Mouse (Mus musculus): Measurements from ENCODE around the gene Gm3250. TPM values are rescaled to one million over a fixed set of nuclear protein-coding genes. Genes with fewer than 3 reads are reported as not detected.
"Not testable (repeated sequence)": the region's sequence is repeated elsewhere in the genome, so short reads cannot be mapped to it uniquely, and the experiment has no call there.

Gm3250 gene
- polyA plus RNA-seq, 1 experiment from 2014 or later, result not detected

DNA sequence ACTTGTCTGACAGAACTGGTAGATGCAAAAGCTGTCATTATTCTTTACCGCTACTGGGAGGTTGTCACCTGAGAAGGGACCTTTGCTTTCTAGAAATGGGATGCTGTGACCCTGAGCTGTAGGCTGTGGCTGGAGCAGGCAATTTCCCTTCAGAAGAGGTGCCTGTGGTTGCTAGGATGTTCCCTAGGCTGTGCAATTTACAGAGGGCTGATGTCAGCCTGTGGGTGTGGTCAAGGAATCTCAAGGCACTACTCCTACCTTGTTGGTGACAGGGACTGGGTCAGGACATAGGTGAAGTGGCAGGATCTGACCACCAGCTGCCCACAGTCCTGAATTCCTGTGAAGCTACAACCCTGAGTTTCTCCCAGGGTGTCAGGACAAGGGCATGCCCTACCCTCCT lies 12.6 kb downstream of the Gm3250 start:
- 95% methylated on average over 1 of the region's 1 CpGs for WGBS
- H3K4me3 ChIP-seq (ENCODE audit: low read depth, low read length), result no peak overlapping the region
- no peaks in the 10 kb centered on the region for H3K9me3 ChIP-seq (ENCODE audit: control insufficient read depth, low read length)
- H3K4me1 ChIP-seq (replicated peaks; ENCODE audit: control insufficient read depth, insufficient read depth, low read length), result no peaks in the 10 kb centered on the region
- H3K9ac ChIP-seq (ENCODE audit: low read depth, low read length), result no peak overlapping the region
- H3K27ac ChIP-seq (ENCODE audit: low read depth, low read length), result no peak overlapping the region
- ATAC-seq (ENCODE audit: low FRiP score), result no peak
- no peak for DNase-seq (ENCODE audit: low spot score)
- H3K4me2 ChIP-seq (replicated peaks; ENCODE audit: low read depth, low read length), result no peak overlapping the region
- H3K27me3 ChIP-seq (ENCODE audit: control insufficient read depth, insufficient read depth, low read length), result no peaks in the 10 kb centered on the region
- no peaks in the 10 kb centered on the region for H3K36me3 ChIP-seq (ENCODE audit: control insufficient read depth, insufficient read depth, low read length)

DNA sequence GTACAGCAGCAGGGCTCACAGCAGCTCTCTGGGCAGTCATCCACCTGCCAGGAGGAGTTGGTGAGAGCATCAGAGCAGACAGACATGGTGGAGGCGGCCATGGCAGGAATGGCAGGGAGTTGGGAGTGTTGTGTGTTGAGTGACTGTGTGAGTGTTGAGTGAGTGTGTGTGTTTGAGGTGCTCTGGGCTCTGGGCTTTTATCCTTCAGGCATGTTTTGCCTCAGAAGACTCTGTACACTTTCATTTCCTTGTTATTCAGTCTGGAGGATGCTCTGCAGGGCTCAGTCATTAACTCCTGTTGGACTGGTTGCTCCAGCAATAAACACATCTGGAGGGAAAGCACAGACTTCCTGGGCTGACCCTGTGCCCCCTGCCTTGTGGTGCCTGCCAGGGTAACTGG lies 22.8 kb downstream of the Gm3250 start, which contains the start of gene Gm3233:
Gene Gm3233 (minus strand): TSS at position 101 of the 400 bp plus-strand sequence.
- H3K27me3 ChIP-seq (ENCODE audit: control insufficient read depth, insufficient read depth, low read length); ATAC-seq (ENCODE audit: low FRiP score); H3K4me2 ChIP-seq (replicated peaks; ENCODE audit: low read depth, low read length); H3K27ac ChIP-seq (ENCODE audit: low read depth, low read length); H3K9ac ChIP-seq (ENCODE audit: low read depth, low read length); H3K36me3 ChIP-seq (ENCODE audit: control insufficient read depth, insufficient read depth, low read length); DNase-seq (ENCODE audit: low spot score); H3K4me3 ChIP-seq (ENCODE audit: low read depth, low read length); H3K9me3 ChIP-seq (ENCODE audit: control insufficient read depth, low read length); H3K4me1 ChIP-seq (replicated peaks; ENCODE audit: control insufficient read depth, insufficient read depth, low read length): not testable (repeated sequence)
- no CpG with 5 or more reads among the region's 1 CpGs for WGBS

DNA sequence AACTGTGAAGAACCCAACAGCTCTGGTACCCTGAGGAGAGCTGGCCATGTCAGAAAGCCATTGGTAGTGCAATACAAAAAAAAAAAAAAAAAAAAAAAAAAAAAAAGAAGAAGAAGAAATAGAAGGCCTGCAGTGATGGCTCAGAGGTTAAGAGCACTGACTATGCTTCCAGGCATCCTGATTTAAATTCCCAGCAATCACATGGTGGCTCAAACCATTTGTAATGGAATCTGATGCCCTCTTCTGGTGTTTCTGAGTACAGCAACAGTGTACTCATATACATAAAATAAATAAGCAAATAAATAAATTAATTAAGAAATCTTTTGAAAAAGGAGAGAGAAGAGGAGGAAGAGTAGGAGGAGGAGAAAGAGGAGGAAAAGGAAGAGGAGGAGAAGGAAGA lies 28.9 kb downstream of the Gm3250 start:
- ATAC-seq (ENCODE audit: low FRiP score) (no peak), DNase-seq (ENCODE audit: low spot score) (no peak)
- Histone ChIP-seq H3K36me3 (ENCODE audit: control insufficient read depth, insufficient read depth, low read length) (no peaks in the 10 kb centered on the region), H3K27me3 (ENCODE audit: control insufficient read depth, insufficient read depth, low read length) (no peaks in the 10 kb centered on the region), H3K4me3 (ENCODE audit: low read depth, low read length) (no peak overlapping the region), H3K4me2 (replicated peaks; ENCODE audit: low read depth, low read length) (no peak overlapping the region), H3K9me3 (ENCODE audit: control insufficient read depth, low read length) (no peaks in the 10 kb centered on the region), H3K27ac (ENCODE audit: low read depth, low read length) (no peak overlapping the region), H3K4me1 (replicated peaks; ENCODE audit: control insufficient read depth, insufficient read depth, low read length) (no peaks in the 10 kb centered on the region), H3K9ac (ENCODE audit: low read depth, low read length) (no peak overlapping the region)

DNA sequence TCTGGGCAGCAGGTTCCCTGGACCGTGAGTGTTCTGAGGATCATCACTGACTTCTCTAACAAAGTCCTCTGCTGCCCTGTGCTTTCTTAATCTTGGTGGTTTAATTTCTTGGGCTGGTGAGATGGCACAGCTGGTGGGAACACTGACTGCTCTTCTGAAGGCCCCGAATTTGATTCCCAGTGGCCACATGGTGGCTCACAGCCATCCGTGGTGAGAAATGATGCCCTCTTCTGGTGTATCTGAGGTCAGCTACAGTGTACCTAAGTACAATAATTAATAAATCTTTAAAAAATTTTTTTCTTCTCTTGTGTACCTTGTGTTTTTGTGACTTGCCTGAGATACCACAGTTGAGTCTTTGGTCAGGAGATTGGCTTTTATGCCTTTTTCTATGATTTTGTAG lies 30.0 kb downstream of the Gm3250 start:
- ATAC-seq (ENCODE audit: low FRiP score); H3K9ac ChIP-seq (ENCODE audit: low read depth, low read length); H3K27ac ChIP-seq (ENCODE audit: low read depth, low read length); H3K4me1 ChIP-seq (replicated peaks; ENCODE audit: control insufficient read depth, insufficient read depth, low read length); H3K36me3 ChIP-seq (ENCODE audit: control insufficient read depth, insufficient read depth, low read length); H3K9me3 ChIP-seq (ENCODE audit: control insufficient read depth, low read length); H3K4me2 ChIP-seq (replicated peaks; ENCODE audit: low read depth, low read length); H3K4me3 ChIP-seq (ENCODE audit: low read depth, low read length); DNase-seq (ENCODE audit: low spot score); H3K27me3 ChIP-seq (ENCODE audit: control insufficient read depth, insufficient read depth, low read length): not testable (repeated sequence)
- WGBS, result 66% methylated on average over 3 of the region's 3 CpGs

DNA sequence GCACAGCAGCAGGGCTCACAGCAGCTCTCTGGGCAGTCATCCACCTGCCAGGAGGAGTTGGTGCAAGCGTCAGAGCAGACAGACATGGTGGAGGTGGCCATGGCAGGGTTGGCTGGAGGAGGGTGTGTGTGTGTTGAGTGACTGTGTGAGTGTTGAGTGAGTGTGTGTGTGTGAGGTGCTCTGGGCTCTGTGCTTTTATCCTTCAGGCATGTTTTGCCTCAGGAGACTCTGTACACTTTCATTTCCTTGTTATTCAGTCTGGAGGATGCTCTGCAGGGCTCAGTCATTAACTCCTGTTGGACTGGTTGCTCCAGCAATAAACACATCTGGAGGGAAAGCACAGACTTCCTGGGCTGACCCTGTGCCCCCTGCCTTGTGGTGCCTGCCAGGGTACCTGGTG lies 31.1 kb downstream of the Gm3250 start, which contains the start of gene Gm9736:
Gene Gm9736 (minus strand): TSS at position 101 of the 400 bp plus-strand sequence.
- 50% methylated on average over 1 of the region's 1 CpGs for WGBS
- H3K4me2 ChIP-seq (replicated peaks; ENCODE audit: low read depth, low read length); ATAC-seq (ENCODE audit: low FRiP score); H3K36me3 ChIP-seq (ENCODE audit: control insufficient read depth, insufficient read depth, low read length); H3K4me1 ChIP-seq (replicated peaks; ENCODE audit: control insufficient read depth, insufficient read depth, low read length); H3K9ac ChIP-seq (ENCODE audit: low read depth, low read length); H3K4me3 ChIP-seq (ENCODE audit: low read depth, low read length); H3K27me3 ChIP-seq (ENCODE audit: control insufficient read depth, insufficient read depth, low read length); H3K27ac ChIP-seq (ENCODE audit: low read depth, low read length); H3K9me3 ChIP-seq (ENCODE audit: control insufficient read depth, low read length); DNase-seq (ENCODE audit: low spot score): not testable (repeated sequence)

DNA sequence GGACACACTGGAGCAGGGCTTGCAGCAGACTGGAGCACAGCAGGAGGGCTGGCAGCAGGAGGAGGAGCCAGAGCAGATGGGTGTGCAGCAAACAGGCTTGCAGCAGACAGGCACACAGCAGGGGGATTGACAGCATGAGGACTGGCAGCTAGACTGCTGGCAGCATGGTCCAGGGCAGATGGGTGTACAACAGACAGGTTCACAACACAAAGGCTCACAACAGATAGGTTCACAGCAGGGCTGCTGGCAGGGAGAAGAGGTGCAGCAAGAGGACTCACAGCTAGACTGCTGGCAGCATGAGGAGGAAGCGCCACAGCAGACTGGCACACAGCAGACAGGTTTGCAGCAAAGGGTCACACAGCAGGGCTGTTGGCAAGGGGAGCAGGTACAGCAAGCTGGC lies 31.7 kb downstream of the Gm3250 start:
- not testable (repeated sequence) for H3K36me3 ChIP-seq (ENCODE audit: control insufficient read depth, insufficient read depth, low read length); H3K4me2 ChIP-seq (replicated peaks; ENCODE audit: low read depth, low read length); H3K4me3 ChIP-seq (ENCODE audit: low read depth, low read length); ATAC-seq (ENCODE audit: low FRiP score); H3K27ac ChIP-seq (ENCODE audit: low read depth, low read length); H3K4me1 ChIP-seq (replicated peaks; ENCODE audit: control insufficient read depth, insufficient read depth, low read length); H3K9ac ChIP-seq (ENCODE audit: low read depth, low read length); DNase-seq (ENCODE audit: low spot score); H3K9me3 ChIP-seq (ENCODE audit: control insufficient read depth, low read length); H3K27me3 ChIP-seq (ENCODE audit: control insufficient read depth, insufficient read depth, low read length)
- 72% methylated on average over 1 of the region's 1 CpGs for WGBS

DNA sequence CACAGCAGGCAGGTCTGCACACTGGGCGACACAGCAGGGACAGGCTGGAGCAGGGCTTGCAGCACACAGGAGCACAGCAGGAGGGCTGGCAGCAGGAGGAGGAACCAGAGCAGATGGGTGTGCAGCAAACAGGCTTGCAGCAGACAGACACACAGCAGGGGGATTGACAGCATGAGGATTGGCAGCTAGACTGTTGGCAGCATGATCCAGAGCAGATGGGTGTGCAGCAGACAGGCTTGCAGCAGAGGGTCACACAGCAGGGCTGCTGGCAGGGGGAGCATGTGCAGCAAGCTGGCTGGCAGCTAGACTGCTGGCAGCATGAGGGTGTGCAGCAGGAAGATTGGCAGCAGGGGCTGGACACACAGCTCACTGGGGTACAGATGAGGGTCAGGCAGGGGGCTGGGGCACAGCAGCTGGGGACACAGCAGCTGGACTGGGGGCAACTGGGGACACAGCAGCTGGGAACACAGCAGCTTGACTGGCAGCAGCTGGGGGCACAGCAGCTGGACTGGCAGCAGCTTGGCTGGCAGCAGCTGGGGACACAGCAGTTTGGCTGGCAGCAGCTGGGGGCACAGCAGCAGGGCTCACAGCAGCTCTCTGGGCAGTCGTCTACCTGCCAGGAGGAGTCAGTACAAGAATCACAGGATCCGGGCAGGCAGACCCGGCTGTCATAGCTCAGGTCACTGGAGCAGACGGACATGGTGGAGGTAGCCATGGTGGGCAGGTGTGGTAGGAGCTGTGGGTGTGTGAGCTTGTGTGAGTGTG lies 40.2 kb downstream of the Gm3250 start, which contains the start of gene Gm18596:
Gene Gm18596 (minus strand): TSS at position 715 of the 765 bp plus-strand sequence.
- 51% methylated on average over 4 of the region's 5 CpGs for WGBS
- H3K9ac ChIP-seq (ENCODE audit: low read depth, low read length); H3K36me3 ChIP-seq (ENCODE audit: control insufficient read depth, insufficient read depth, low read length); DNase-seq (ENCODE audit: low spot score); H3K27ac ChIP-seq (ENCODE audit: low read depth, low read length); H3K27me3 ChIP-seq (ENCODE audit: control insufficient read depth, insufficient read depth, low read length); H3K4me3 ChIP-seq (ENCODE audit: low read depth, low read length); H3K4me2 ChIP-seq (replicated peaks; ENCODE audit: low read depth, low read length); H3K4me1 ChIP-seq (replicated peaks; ENCODE audit: control insufficient read depth, insufficient read depth, low read length); ATAC-seq (ENCODE audit: low FRiP score); H3K9me3 ChIP-seq (ENCODE audit: control insufficient read depth, low read length): not testable (repeated sequence)

DNA sequence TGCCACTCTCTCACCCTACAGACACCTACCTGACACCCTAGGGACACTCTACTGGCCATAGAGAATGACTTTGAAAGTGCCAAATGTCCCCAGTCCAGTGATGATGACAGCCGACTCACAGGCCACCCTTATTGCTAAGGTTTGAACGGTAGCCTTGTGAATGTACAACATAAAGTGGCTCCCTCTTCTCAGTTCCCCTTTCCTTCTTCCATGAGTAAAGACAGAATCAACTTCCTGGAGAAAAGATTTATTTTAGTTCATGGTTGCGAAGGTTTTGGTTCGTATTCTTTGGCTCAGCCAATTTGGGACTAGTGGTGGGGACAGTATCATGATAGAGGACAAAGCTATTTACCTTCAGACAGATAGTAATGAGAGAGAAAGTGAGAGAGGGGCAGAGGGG lies 43.4 kb downstream of the Gm3250 start:
- ATAC-seq (ENCODE audit: low FRiP score) (no peak), DNase-seq (ENCODE audit: low spot score) (no peak)
- H3K4me1 ChIP-seq (replicated peaks; ENCODE audit: control insufficient read depth, insufficient read depth, low read length), result no peaks in the 10 kb centered on the region
- no peak overlapping the region for H3K4me3 ChIP-seq (ENCODE audit: low read depth, low read length)
- no peak overlapping the region for H3K4me2 ChIP-seq (replicated peaks; ENCODE audit: low read depth, low read length)
- no peaks in the 10 kb centered on the region for H3K36me3 ChIP-seq (ENCODE audit: control insufficient read depth, insufficient read depth, low read length)
- no peaks in the 10 kb centered on the region for H3K9me3 ChIP-seq (ENCODE audit: control insufficient read depth, low read length)
- H3K9ac ChIP-seq (ENCODE audit: low read depth, low read length), result no peak overlapping the region
- no peak overlapping the region for H3K27ac ChIP-seq (ENCODE audit: low read depth, low read length)
- WGBS, result 88% methylated on average over 4 of the region's 4 CpGs
- no peaks in the 10 kb centered on the region for H3K27me3 ChIP-seq (ENCODE audit: control insufficient read depth, insufficient read depth, low read length)

DNA sequence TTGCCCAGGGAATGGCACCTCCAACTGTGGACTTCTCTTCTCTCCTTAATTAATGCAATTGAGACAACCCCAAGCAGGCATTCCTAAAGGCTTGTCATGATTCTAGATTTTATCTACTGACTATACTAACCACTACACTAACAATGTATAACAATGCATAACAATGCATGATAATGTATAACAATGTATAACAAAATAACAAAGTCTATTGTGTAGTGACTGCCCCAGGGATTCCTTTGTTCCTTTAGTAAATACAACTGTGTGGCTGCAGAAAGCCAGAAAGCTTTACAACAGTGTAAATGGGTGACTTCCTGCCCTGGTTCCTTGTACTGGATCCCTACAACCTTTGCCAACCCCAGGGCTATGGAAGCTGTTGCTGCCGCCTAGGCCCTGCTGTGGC lies 46.4 kb downstream of the Gm3250 start:
- DNase-seq (ENCODE audit: low spot score) (no peak), ATAC-seq (ENCODE audit: low FRiP score) (no peak)
- Histone ChIP-seq H3K9ac (ENCODE audit: low read depth, low read length) (no peak overlapping the region), H3K4me2 (replicated peaks; ENCODE audit: low read depth, low read length) (no peak overlapping the region), H3K27me3 (ENCODE audit: control insufficient read depth, insufficient read depth, low read length) (no peaks in the 10 kb centered on the region), H3K36me3 (ENCODE audit: control insufficient read depth, insufficient read depth, low read length) (no peaks in the 10 kb centered on the region), H3K4me1 (replicated peaks; ENCODE audit: control insufficient read depth, insufficient read depth, low read length) (no peaks in the 10 kb centered on the region), H3K9me3 (ENCODE audit: control insufficient read depth, low read length) (no peaks in the 10 kb centered on the region), H3K4me3 (ENCODE audit: low read depth, low read length) (no peak overlapping the region), H3K27ac (ENCODE audit: low read depth, low read length) (no peak overlapping the region)
- 96% methylated on average over 1 of the region's 1 CpGs for WGBS
